Comparison of ENCODE assay signal across 12 mouse cellular contexts in genomic region chr11:120627468-120628300, GRCm38 (mm10). TPM values are rescaled to one million over a fixed set of nuclear protein-coding genes. Genes with fewer than 3 reads are reported as not detected.
DNase-seq lines count a peak whose midpoint lies in the region; ATAC-seq lines count a peak whose summit lies in the region.
"Had no signal": no experiment of that assay in that cellular context is flagged by ENCODE, and none has a peak within 500 bp of the region (broad histone marks: within the 10 kb centered on the region; RNA-seq: fewer than 3 reads in every experiment).

No protein-coding gene starts in this region.

- no peak overlapping the region for H3K27ac ChIP-seq in heart, embryonic 13.5 days (replicated peaks)
- H3K27ac ChIP-seq in forebrain, embryonic 11.5 days (ENCODE audit: low read depth, low read length): no peak overlapping the region
- H3K27ac ChIP-seq: forebrain, embryonic 15.5 days; hindbrain, postnatal 0 days had no signal

- intact Hi-C loops in heart, postnatal 25 days (cut with DNase I): loop anchor here (5.0 kb wide), 1 partner anchor 45 kb away; the partner anchor contains the start of gene Aspscr1
- intact Hi-C loops in gastrocnemius, postnatal 14 days (cut with DNase I; ENCODE audit: low total_unique reads): no loop called here

- H3K4me3 ChIP-seq in heart, embryonic 13.5 days: no peak overlapping the region
- no peak overlapping the region for H3K4me3 ChIP-seq in forebrain, embryonic 11.5 days (ENCODE audit: low read depth, low read length)
- H3K4me3 ChIP-seq: forebrain, embryonic 15.5 days had no signal

- peak overlapping the region; percentile 96; the same call in 1 of the 2 replicates for H3K4me2 ChIP-seq in heart, embryonic 13.5 days
- H3K4me2 ChIP-seq in forebrain, embryonic 11.5 days (ENCODE audit: low read depth, low read length, severe bottlenecking): no peak overlapping the region
- H3K4me2 ChIP-seq: forebrain, embryonic 15.5 days; lung, embryonic 14.5 days had no signal

- H3K9ac ChIP-seq in heart, embryonic 13.5 days: peak overlapping the region; percentile 24; the same call in 1 of the 2 replicates
- H3K9ac ChIP-seq in forebrain, embryonic 11.5 days (ENCODE audit: low read length): no peak overlapping the region
- H3K9ac ChIP-seq: forebrain, embryonic 15.5 days; lung, embryonic 14.5 days had no signal

- no peaks in the 10 kb centered on the region for H3K9me3 ChIP-seq in heart, embryonic 13.5 days
- no peaks in the 10 kb centered on the region for H3K9me3 ChIP-seq in forebrain, embryonic 11.5 days (ENCODE audit: control insufficient read depth, low read length)
- H3K9me3 ChIP-seq: forebrain, embryonic 15.5 days had no signal

- WGBS in heart, embryonic 13.5 days: 84% methylated on average over 22 of the region's 22 CpGs
- 84% methylated on average over 22 of the region's 22 CpGs for WGBS in forebrain, embryonic 11.5 days

- H3K27me3 ChIP-seq in heart, embryonic 13.5 days (replicated peaks): no peaks in the 10 kb centered on the region
- H3K27me3 ChIP-seq in forebrain, embryonic 11.5 days (ENCODE audit: control insufficient read depth, insufficient read depth, low read length): no peaks in the 10 kb centered on the region; the same call in 1 of the 2 replicates
- H3K27me3 ChIP-seq: forebrain, embryonic 15.5 days had no signal

- no peak for ATAC-seq in heart, embryonic 13.5 days (ENCODE audit: extremely low read depth, insufficient number of reproducible peaks, low FRiP score, low TSS enrichment)
- ATAC-seq in activated CD4-positive, CD25-positive, alpha-beta regulatory T cell, adult 4 months: peak; percentile 41
- ATAC-seq in monocyte, adult 5-6 weeks (replicated peaks; ENCODE audit: insufficient number of reproducible peaks, low FRiP score, low TSS enrichment, poor library complexity, severe bottlenecking): peak; percentile 25
- no peak for ATAC-seq in forebrain, embryonic 11.5 days (replicated peaks; ENCODE audit: low FRiP score)
- ATAC-seq in frontal cortex, adult (ENCODE audit: low TSS enrichment): no peak
- ATAC-seq: forebrain, embryonic 15.5 days; hindbrain, postnatal 0 days had no signal

- H3K36me3 ChIP-seq in heart, embryonic 13.5 days: peaks cover 38% of the 10 kb centered on the region
- H3K36me3 ChIP-seq in forebrain, embryonic 11.5 days (ENCODE audit: control insufficient read depth, insufficient read depth, low read length): peaks cover 5% of the 10 kb centered on the region; the same call in 1 of the 2 replicates

- H3K4me1 ChIP-seq in heart, embryonic 13.5 days: peaks cover 58% of the 10 kb centered on the region
- peaks cover 18% of the 10 kb centered on the region for H3K4me1 ChIP-seq in forebrain, embryonic 11.5 days (replicated peaks; ENCODE audit: control insufficient read depth, insufficient read depth, low read length)

- no peak for DNase-seq in heart, postnatal 25 days (ENCODE audit: low spot score)
- peak; percentile 94 for DNase-seq in 416B (ENCODE audit: low read depth)
- no peak for DNase-seq in forebrain, embryonic 11.5 days (ENCODE audit: low spot score)
- DNase-seq in gastrocnemius, postnatal 14 days: no peak
- DNase-seq: lung, embryonic 14.5 days had no signal

RNA-seq across cellular contexts. Expression of gene Sirt7, which starts 2.6 kb away (rescaled TPM):
- polyA plus RNA-seq in heart, embryonic 13.5 days (2015; fragmentation: Nextera tagmentation; extraction: Ambion mirVana): 17.7 and 20.4 TPM in 2 replicates
- 1 to 10 TPM; 7.7 to 8.3 TPM for total RNA-seq in heart, postnatal 25 days (2021)
- 10 to 100 TPM; 50.8 to 61.8 TPM for polyA plus RNA-seq in activated CD4-positive, CD25-positive, alpha-beta regulatory T cell, adult 4 months (2017; shearing (Covaris generic))
- total RNA-seq in monocyte, adult 5-6 weeks (2017): 131 to 192 TPM (median 132 TPM) in 3 replicates
- polyA plus RNA-seq in forebrain, embryonic 11.5 days (2014; fragmentation: Nextera tagmentation; extraction: Ambion mirVana): 37.8 and 41.1 TPM in 2 replicates
- total RNA-seq in gastrocnemius, postnatal 14 days (2021): 1 to 10 TPM; 5.2 to 5.4 TPM

RNA-seq across cellular contexts. Expression of gene Mafg, which starts 5.7 kb away (rescaled TPM):
- 18.1 and 19.9 TPM in 2 replicates for polyA plus RNA-seq in heart, embryonic 13.5 days (2015; fragmentation: Nextera tagmentation; extraction: Ambion mirVana)
- 10 to 100 TPM; 38.7 to 42.1 TPM for total RNA-seq in heart, postnatal 25 days (2021)
- 10 to 100 TPM; 10.7 to 14.3 TPM for polyA plus RNA-seq in activated CD4-positive, CD25-positive, alpha-beta regulatory T cell, adult 4 months (2017; shearing (Covaris generic))
- total RNA-seq in monocyte, adult 5-6 weeks (2017): 28.8 to 34.0 TPM (median 33.8 TPM) in 3 replicates
- polyA plus RNA-seq in forebrain, embryonic 11.5 days (2014; fragmentation: Nextera tagmentation; extraction: Ambion mirVana): 25.5 and 26.4 TPM in 2 replicates
- 10 to 100 TPM; 29.9 to 33.1 TPM for total RNA-seq in gastrocnemius, postnatal 14 days (2021)

RNA-seq across cellular contexts. Expression of gene Pcyt2, which starts 9.9 kb away (rescaled TPM):
- polyA plus RNA-seq in heart, embryonic 13.5 days (2015; fragmentation: Nextera tagmentation; extraction: Ambion mirVana): 71.8 and 90.4 TPM in 2 replicates
- 10 to 100 TPM; 54.2 to 59.3 TPM for total RNA-seq in heart, postnatal 25 days (2021)
- 100 to 1,000 TPM in 1 of 2 experiments, 10 to 100 TPM in 1; 84.5 to 112 TPM for polyA plus RNA-seq in activated CD4-positive, CD25-positive, alpha-beta regulatory T cell, adult 4 months (2017; shearing (Covaris generic))
- 26.9 to 43.7 TPM (median 32.9 TPM) in 3 replicates for total RNA-seq in monocyte, adult 5-6 weeks (2017)
- polyA plus RNA-seq in forebrain, embryonic 11.5 days (2014; fragmentation: Nextera tagmentation; extraction: Ambion mirVana): 126 and 134 TPM in 2 replicates
- 10 to 100 TPM; 25.7 to 25.8 TPM for total RNA-seq in gastrocnemius, postnatal 14 days (2021)

RNA-seq across cellular contexts. Expression of gene Pycr1, which starts 15.9 kb away (rescaled TPM):
- 22.2 and 23.5 TPM in 2 replicates for polyA plus RNA-seq in heart, embryonic 13.5 days (2015; fragmentation: Nextera tagmentation; extraction: Ambion mirVana)
- total RNA-seq in heart, postnatal 25 days (2021): 1 to 10 TPM; 1.6 to 2.3 TPM
- polyA plus RNA-seq in activated CD4-positive, CD25-positive, alpha-beta regulatory T cell, adult 4 months (2017; shearing (Covaris generic)): under 1 TPM in 1 of 2 experiments, not detected in 1; 0.48 TPM
- 0.57 to 0.58 TPM in 2 of 3 replicates, not detected in the other for total RNA-seq in monocyte, adult 5-6 weeks (2017)
- 33.7 and 36.9 TPM in 2 replicates for polyA plus RNA-seq in forebrain, embryonic 11.5 days (2014; fragmentation: Nextera tagmentation; extraction: Ambion mirVana)
- 10 to 100 TPM; 10.3 to 13.3 TPM for total RNA-seq in gastrocnemius, postnatal 14 days (2021)

RNA-seq across cellular contexts. Expression of gene Npb, which starts 19.4 kb away (rescaled TPM):
- polyA plus RNA-seq in heart, embryonic 13.5 days (2015; fragmentation: Nextera tagmentation; extraction: Ambion mirVana): 14.9 and 18.6 TPM in 2 replicates
- not detected for total RNA-seq in heart, postnatal 25 days (2021)
- not detected for polyA plus RNA-seq in activated CD4-positive, CD25-positive, alpha-beta regulatory T cell, adult 4 months (2017; shearing (Covaris generic))
- total RNA-seq in monocyte, adult 5-6 weeks (2017): not detected in 3 replicates
- not detected in 2 replicates for polyA plus RNA-seq in forebrain, embryonic 11.5 days (2014; fragmentation: Nextera tagmentation; extraction: Ambion mirVana)
- not detected for total RNA-seq in gastrocnemius, postnatal 14 days (2021)
- polyA plus RNA-seq: neural tube, embryonic 14.5 days had no signal

Comparison
In these comparisons a context has a peak if more than half of its experiments do, and no peak if none do; other contexts are left out.
1. ATAC-seq: peak in activated CD4-positive, CD25-positive, alpha-beta regulatory T cell, adult 4 months (single experiment) and monocyte, adult 5-6 weeks (single experiment); none in heart, embryonic 13.5 days (single experiment), forebrain, embryonic 11.5 days (single experiment) and frontal cortex, adult (single experiment).
2. RNA of gene Sirt7, which starts 2.6 kb away (total RNA-seq): 131 to 192 TPM in monocyte, adult 5-6 weeks; 7.7 to 8.3 TPM in heart, postnatal 25 days and 5.2 to 5.4 TPM in gastrocnemius, postnatal 14 days; every median in the first group is over 10 times any median in the second.